Mouse (Mus musculus): ENCODE data around the gene Rbm34. TPM values are rescaled to one million over a fixed set of nuclear protein-coding genes. Genes with fewer than 3 reads are reported as not detected.
A peak's percentile ranks its signal among the peaks of the same experiment; 100 is the strongest.
"Not testable (repeated sequence)": the region's sequence is repeated elsewhere in the genome, so short reads cannot be mapped to it uniquely, and the experiment has no call there.

Rbm34 gene
- polyA plus RNA-seq, 1 experiment from 2014 or later, result 38.5 TPM

DNA sequence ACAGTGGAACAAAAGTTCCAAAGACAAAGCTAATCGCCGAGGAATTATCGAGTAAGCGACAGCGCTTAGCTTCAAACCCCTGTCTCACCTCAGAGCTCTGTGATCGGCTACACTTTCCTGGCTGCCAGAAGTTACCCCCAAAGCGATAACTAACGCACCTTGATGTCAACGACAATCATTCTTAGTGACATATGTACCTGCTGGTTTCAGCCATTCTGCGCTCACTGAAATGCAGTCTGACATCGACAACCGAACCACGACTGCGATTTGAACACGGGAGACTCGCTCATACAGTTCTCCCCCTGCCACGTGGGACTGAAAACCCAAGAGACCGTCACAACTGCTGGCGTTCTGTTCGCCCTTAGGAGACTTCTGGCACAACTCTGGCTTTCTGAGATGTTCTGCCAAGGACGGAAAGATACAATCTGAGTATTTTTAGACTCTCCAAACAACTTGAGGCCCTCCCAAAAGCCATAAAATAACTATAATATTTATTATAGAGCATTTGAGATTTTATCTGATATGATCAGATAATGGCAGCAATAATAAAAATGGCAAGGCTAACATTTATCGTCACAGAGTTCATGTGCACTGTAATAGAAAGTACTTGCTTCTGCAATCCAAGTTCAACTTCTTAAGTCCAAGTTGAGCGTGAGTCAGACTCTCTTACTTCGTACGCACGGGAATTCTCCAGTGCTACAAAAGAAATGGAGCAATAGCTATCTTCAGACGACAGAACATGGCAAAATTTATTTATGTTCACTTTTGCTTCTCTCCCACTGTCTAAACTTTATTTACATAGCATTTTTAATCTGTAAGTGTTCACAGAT lies 8.4 kb upstream of the Rbm34 start:
- WGBS, result 22% methylated on average over 27 of the region's 27 CpGs
- peak overlapping the region; percentile 24; the same call in 1 of the 2 replicates for H3K4me3 ChIP-seq (ENCODE audit: low read depth, low read length)
- no peaks in the 10 kb centered on the region for H3K36me3 ChIP-seq (replicated peaks; ENCODE audit: control insufficient read depth, insufficient read depth, low read depth, low read length)
- no peaks in the 10 kb centered on the region for H3K27me3 ChIP-seq (ENCODE audit: control insufficient read depth, insufficient read depth, low read length)
- DNase-seq (ENCODE audit: low spot score) (no peak), ATAC-seq (replicated peaks; ENCODE audit: insufficient number of reproducible peaks, low FRiP score, low TSS enrichment, low read depth) (no peak)
- H3K4me2 ChIP-seq (ENCODE audit: low read depth, low read length), result peak overlapping the region; percentile 37
- no peaks in the 10 kb centered on the region for H3K9me3 ChIP-seq (replicated peaks; ENCODE audit: control insufficient read depth, low read length)
- H3K9ac ChIP-seq (replicated peaks; ENCODE audit: low read length), result no peak overlapping the region
- no peaks in the 10 kb centered on the region for H3K4me1 ChIP-seq (ENCODE audit: control insufficient read depth, insufficient read depth, low read length)
- H3K27ac ChIP-seq (replicated peaks; ENCODE audit: low read depth, low read length), result no peak overlapping the region

DNA sequence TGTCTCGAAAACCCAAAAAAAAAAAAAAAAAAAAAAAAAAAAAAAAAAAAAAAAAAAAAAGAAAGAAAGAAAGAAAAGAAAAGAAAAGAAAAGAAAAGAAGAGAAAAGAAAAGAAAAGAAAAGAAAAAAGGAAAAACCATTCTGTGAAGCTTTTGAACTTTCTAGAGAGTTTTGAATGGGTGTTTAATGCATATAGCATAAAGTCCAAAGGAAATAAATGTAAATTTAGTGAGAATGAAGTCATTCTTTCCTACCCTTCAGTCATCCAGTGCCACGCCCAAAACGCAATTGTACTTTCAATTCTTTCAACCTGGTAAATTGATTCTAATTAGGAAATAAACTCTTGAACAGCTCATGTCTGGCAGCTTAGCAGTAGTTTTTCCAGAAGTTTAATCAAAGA lies 7.7 kb upstream of the Rbm34 start:
- H3K27me3 ChIP-seq (ENCODE audit: control insufficient read depth, insufficient read depth, low read length); H3K4me1 ChIP-seq (ENCODE audit: control insufficient read depth, insufficient read depth, low read length); H3K36me3 ChIP-seq (replicated peaks; ENCODE audit: control insufficient read depth, insufficient read depth, low read depth, low read length); H3K27ac ChIP-seq (replicated peaks; ENCODE audit: low read depth, low read length); H3K4me3 ChIP-seq (ENCODE audit: low read depth, low read length); H3K4me2 ChIP-seq (ENCODE audit: low read depth, low read length); DNase-seq (ENCODE audit: low spot score); H3K9ac ChIP-seq (replicated peaks; ENCODE audit: low read length); ATAC-seq (replicated peaks; ENCODE audit: insufficient number of reproducible peaks, low FRiP score, low TSS enrichment, low read depth); H3K9me3 ChIP-seq (replicated peaks; ENCODE audit: control insufficient read depth, low read length): not testable (repeated sequence)
- 64% methylated on average over 2 of the region's 3 CpGs for WGBS

DNA sequence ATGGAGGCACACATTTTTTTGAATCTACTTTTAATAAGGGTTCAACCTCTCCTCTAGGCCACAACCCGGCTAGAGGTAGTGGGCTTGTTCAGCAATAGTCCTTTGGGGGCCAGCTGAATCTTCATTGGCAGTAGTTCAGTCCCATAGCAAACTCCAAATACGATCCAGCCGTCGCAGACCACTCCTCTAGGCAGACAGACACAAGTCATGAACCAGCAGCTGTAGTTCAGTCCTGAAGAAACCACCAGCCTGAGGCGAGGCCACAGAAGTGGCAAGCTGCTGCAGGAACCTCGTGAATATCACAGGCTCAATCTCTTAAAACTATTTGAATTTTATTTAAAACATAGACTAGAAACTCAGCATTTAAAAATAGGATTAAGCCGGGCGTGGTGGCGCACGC lies 7.2 kb upstream of the Rbm34 start:
- Histone ChIP-seq H3K27ac (replicated peaks; ENCODE audit: low read depth, low read length) (no peak overlapping the region), H3K4me3 (ENCODE audit: low read depth, low read length) (no peak overlapping the region), H3K27me3 (ENCODE audit: control insufficient read depth, insufficient read depth, low read length) (no peaks in the 10 kb centered on the region), H3K9me3 (replicated peaks; ENCODE audit: control insufficient read depth, low read length) (no peaks in the 10 kb centered on the region), H3K4me1 (ENCODE audit: control insufficient read depth, insufficient read depth, low read length) (no peaks in the 10 kb centered on the region), H3K9ac (replicated peaks; ENCODE audit: low read length) (no peak overlapping the region), H3K4me2 (ENCODE audit: low read depth, low read length) (no peak overlapping the region), H3K36me3 (replicated peaks; ENCODE audit: control insufficient read depth, insufficient read depth, low read depth, low read length) (no peaks in the 10 kb centered on the region)
- no peak for ATAC-seq (replicated peaks; ENCODE audit: insufficient number of reproducible peaks, low FRiP score, low TSS enrichment, low read depth)
- no peak for DNase-seq (ENCODE audit: low spot score)
- 81% methylated on average over 10 of the region's 10 CpGs for WGBS

DNA sequence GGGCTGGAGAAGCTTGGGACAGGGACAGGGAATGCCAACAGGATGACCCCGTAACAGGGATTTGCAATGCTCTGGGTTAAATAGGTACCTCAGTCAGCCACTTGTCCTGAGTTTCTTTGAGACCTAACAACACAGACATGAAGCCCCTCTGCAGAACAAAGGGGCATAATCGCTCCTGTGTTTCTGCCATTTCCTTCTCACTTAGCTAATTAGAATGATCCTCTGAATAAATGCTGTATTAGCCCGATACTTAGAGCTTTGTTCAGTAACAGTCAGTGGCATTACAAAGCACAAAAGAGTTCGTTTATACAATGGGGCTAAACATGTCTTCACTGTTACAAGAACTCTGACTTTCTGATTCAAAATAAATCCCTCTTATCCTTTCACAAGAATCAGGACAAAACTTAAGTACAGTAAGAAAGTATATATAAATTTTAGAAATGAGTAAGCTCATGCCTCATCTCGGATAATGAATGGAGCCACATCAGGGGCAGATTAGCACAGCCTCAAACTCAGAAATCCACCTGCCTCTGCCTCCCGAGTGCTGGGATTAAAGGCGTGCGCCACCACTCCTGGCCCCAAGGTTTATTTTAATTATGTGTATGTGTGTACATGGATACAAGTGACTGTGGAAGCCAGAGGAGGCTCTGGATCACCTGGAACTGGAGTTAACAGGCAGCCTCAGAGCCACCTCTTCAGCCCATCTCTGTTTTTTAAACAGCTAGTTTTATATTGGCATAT lies 5.9 kb upstream of the Rbm34 start:
- Histone ChIP-seq H3K4me3 (ENCODE audit: low read depth, low read length) (no peak overlapping the region), H3K4me2 (ENCODE audit: low read depth, low read length) (no peak overlapping the region), H3K36me3 (replicated peaks; ENCODE audit: control insufficient read depth, insufficient read depth, low read depth, low read length) (no peaks in the 10 kb centered on the region), H3K4me1 (ENCODE audit: control insufficient read depth, insufficient read depth, low read length) (no peaks in the 10 kb centered on the region), H3K9me3 (replicated peaks; ENCODE audit: control insufficient read depth, low read length) (no peaks in the 10 kb centered on the region), H3K27ac (replicated peaks; ENCODE audit: low read depth, low read length) (no peak overlapping the region), H3K27me3 (ENCODE audit: control insufficient read depth, insufficient read depth, low read length) (no peaks in the 10 kb centered on the region), H3K9ac (replicated peaks; ENCODE audit: low read length) (no peak overlapping the region)
- no peak for DNase-seq (ENCODE audit: low spot score)
- ATAC-seq (replicated peaks; ENCODE audit: insufficient number of reproducible peaks, low FRiP score, low TSS enrichment, low read depth), result no peak
- 67% methylated on average over 8 of the region's 8 CpGs for WGBS

DNA sequence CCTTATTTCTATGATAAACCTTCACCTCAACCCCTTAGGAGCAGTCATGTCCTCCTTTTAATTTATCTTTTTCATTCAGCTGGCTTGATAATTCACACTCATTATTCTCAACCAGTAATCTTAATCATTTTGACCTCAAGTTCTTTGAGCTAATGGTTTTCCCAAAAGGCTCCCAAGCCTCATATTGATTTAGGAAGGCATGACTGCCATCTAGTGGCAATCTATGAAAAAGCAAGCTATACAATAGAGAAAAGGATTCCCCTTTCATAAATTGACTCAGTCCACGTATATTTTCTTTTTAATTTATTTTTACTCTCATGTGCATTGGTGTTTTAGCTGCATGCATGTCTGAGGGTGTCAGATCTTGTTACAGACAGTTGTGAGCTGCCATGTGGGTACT lies 4.8 kb upstream of the Rbm34 start:
- no peak overlapping the region for H3K4me3 ChIP-seq (ENCODE audit: low read depth, low read length)
- H3K27ac ChIP-seq (replicated peaks; ENCODE audit: low read depth, low read length), result no peak overlapping the region
- no peaks in the 10 kb centered on the region for H3K4me1 ChIP-seq (ENCODE audit: control insufficient read depth, insufficient read depth, low read length)
- 33% methylated on average over 1 of the region's 1 CpGs for whole genome bisulfite sequencing
- H3K4me2 ChIP-seq (ENCODE audit: low read depth, low read length), result no peak overlapping the region
- no peaks in the 10 kb centered on the region for H3K9me3 ChIP-seq (replicated peaks; ENCODE audit: control insufficient read depth, low read length)
- DNase-seq (ENCODE audit: low spot score), result peak; percentile 84
- no peaks in the 10 kb centered on the region for H3K36me3 ChIP-seq (replicated peaks; ENCODE audit: control insufficient read depth, insufficient read depth, low read depth, low read length)
- ATAC-seq (replicated peaks; ENCODE audit: insufficient number of reproducible peaks, low FRiP score, low TSS enrichment, low read depth), result no peak
- no peaks in the 10 kb centered on the region for H3K27me3 ChIP-seq (ENCODE audit: control insufficient read depth, insufficient read depth, low read length)
- H3K9ac ChIP-seq (replicated peaks; ENCODE audit: low read length), result no peak overlapping the region

DNA sequence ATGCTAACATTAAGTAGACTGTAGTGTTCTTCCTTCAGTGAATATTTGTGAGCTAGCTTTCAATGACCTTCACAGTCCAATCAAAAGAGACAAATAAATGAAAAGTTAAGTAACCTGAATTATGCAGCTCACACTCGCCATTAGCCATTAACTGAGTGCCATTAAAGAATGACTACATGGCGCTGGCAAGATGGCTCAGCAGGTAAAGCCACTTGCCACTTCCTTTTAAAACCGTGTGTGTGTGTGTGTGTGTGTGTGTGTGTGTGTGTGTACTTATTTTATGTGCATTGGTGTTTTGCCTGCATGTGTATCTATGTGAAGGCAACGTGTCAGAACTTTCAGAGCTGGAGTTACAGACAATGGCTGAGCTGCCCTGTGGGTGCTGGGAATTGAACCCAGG lies 3.6 kb upstream of the Rbm34 start:
- Histone ChIP-seq H3K4me2 (ENCODE audit: low read depth, low read length) (no peak overlapping the region), H3K4me1 (ENCODE audit: control insufficient read depth, insufficient read depth, low read length) (peaks cover 3% of the 10 kb centered on the region; the same call in 1 of the 2 replicates), H3K27me3 (ENCODE audit: control insufficient read depth, insufficient read depth, low read length) (no peaks in the 10 kb centered on the region), H3K9me3 (replicated peaks; ENCODE audit: control insufficient read depth, low read length) (no peaks in the 10 kb centered on the region), H3K36me3 (replicated peaks; ENCODE audit: control insufficient read depth, insufficient read depth, low read depth, low read length) (no peaks in the 10 kb centered on the region), H3K4me3 (ENCODE audit: low read depth, low read length) (no peak overlapping the region), H3K27ac (replicated peaks; ENCODE audit: low read depth, low read length) (no peak overlapping the region), H3K9ac (replicated peaks; ENCODE audit: low read length) (no peak overlapping the region)
- DNase-seq (ENCODE audit: low spot score), result no peak
- 78% methylated on average over 4 of the region's 4 CpGs for WGBS
- ATAC-seq (replicated peaks; ENCODE audit: insufficient number of reproducible peaks, low FRiP score, low TSS enrichment, low read depth), result no peak

DNA sequence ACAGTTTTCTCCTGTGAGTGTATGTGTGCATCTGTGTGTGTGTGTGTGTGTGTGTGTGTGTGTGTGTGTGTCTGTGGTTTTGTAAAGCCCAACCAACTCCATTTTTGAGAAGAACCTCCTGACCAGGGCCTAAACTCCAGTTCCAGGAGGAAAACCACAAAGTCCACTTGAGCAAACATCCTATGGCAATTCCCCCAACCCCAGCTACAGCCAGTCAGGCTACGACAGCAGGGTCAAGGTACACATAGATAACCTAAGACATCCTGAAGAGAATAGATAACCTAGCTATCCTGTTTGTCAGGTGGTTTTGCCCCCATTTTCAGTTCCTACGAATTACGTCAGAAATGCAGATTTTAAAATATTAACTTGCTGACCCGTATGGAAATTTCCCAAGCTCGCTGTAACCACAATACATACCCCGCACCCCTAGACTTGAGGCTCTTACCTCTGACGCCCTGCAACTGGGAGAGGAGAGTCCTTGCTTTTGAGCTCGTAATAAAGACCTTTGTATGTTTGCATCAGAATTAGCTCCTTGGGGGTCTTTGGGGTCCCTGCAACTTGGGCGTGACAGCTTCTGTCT lies 2.9 kb upstream of the Rbm34 start:
- H3K9me3 ChIP-seq (replicated peaks; ENCODE audit: control insufficient read depth, low read length), result no peaks in the 10 kb centered on the region
- DNase-seq (ENCODE audit: low spot score) (no peak), ATAC-seq (replicated peaks; ENCODE audit: insufficient number of reproducible peaks, low FRiP score, low TSS enrichment, low read depth) (no peak)
- H3K4me1 ChIP-seq (ENCODE audit: control insufficient read depth, insufficient read depth, low read length), result peaks cover 3% of the 10 kb centered on the region; the same call in 1 of the 2 replicates
- no peaks in the 10 kb centered on the region for H3K27me3 ChIP-seq (ENCODE audit: control insufficient read depth, insufficient read depth, low read length)
- WGBS, result 75% methylated on average over 9 of the region's 9 CpGs
- H3K4me2 ChIP-seq (ENCODE audit: low read depth, low read length), result no peak overlapping the region
- H3K9ac ChIP-seq (replicated peaks; ENCODE audit: low read length), result no peak overlapping the region
- H3K4me3 ChIP-seq (ENCODE audit: low read depth, low read length), result no peak overlapping the region
- no peaks in the 10 kb centered on the region for H3K36me3 ChIP-seq (replicated peaks; ENCODE audit: control insufficient read depth, insufficient read depth, low read depth, low read length)
- H3K27ac ChIP-seq (replicated peaks; ENCODE audit: low read depth, low read length), result no peak overlapping the region

DNA sequence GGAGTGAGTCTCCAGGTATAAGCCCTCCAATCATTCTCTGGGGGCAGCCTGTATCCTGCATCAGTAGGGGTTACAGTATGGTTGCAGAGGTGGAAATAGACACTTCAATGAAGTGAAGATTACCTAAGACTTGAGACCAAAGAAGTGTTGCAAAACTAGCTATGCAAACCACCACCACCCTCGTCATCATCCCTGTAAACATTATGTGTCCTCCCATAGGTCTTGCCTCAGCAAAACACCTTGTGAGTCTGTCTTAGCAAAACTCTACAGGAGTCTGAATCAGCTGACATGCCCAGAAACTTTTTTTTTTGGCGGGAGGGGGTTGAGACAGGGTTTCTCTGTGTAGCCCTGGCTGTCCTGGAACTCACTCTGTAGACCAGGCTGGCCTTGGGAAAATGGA lies 1.8 kb upstream of the Rbm34 start:
- Histone ChIP-seq H3K4me2 (ENCODE audit: low read depth, low read length) (no peak overlapping the region), H3K4me3 (ENCODE audit: low read depth, low read length) (no peak overlapping the region), H3K9me3 (replicated peaks; ENCODE audit: control insufficient read depth, low read length) (no peaks in the 10 kb centered on the region), H3K27ac (replicated peaks; ENCODE audit: low read depth, low read length) (no peak overlapping the region), H3K27me3 (ENCODE audit: control insufficient read depth, insufficient read depth, low read length) (no peaks in the 10 kb centered on the region), H3K36me3 (replicated peaks; ENCODE audit: control insufficient read depth, insufficient read depth, low read depth, low read length) (no peaks in the 10 kb centered on the region), H3K9ac (replicated peaks; ENCODE audit: low read length) (no peak overlapping the region), H3K4me1 (ENCODE audit: control insufficient read depth, insufficient read depth, low read length) (peaks cover 3% of the 10 kb centered on the region; the same call in 1 of the 2 replicates)
- ATAC-seq (replicated peaks; ENCODE audit: insufficient number of reproducible peaks, low FRiP score, low TSS enrichment, low read depth) (no peak), DNase-seq (ENCODE audit: low spot score) (no peak)
- WGBS, result 75% methylated on average over 2 of the region's 2 CpGs
